Mouse (Mus musculus) limb, embryonic 10.5 days (tissue): Measurements from ENCODE around the gene Tcn2. TPM values are rescaled to one million over a fixed set of nuclear protein-coding genes. Genes with fewer than 3 reads are reported as not detected.
"Not testable (repeated sequence)": the region's sequence is repeated elsewhere in the genome, so short reads cannot be mapped to it uniquely, and the experiment has no call there.

Experiments
- DNase-seq: peaks from one replicate; pipeline ENCODE4 v3.0.0-alpha.2; 2017; ENCODE audit warnings: low spot score
- H3K27ac ChIP-seq: fragments of 300-500 bp; sonication (generic); 2 replicates; pipeline ENCODE4 v1.5.1; 2016; ENCODE audit warnings: mild to moderate bottlenecking
- H3K27me3 ChIP-seq: fragments of 300-500 bp; sonication (generic); 2 replicates; pipeline ENCODE4 v1.6.1; 2016; ENCODE audit warnings: low read depth, mild to moderate bottlenecking; ENCODE audit not compliant: poor library complexity, severe bottlenecking
- H3K36me3 ChIP-seq: fragments of 300-500 bp; sonication (generic); 2 replicates; pipeline ENCODE4 v1.6.1; 2016; ENCODE audit warnings: mild to moderate bottlenecking, moderate library complexity
- H3K4me1 ChIP-seq: fragments of 300-500 bp; sonication (generic); 2 replicates; pipeline ENCODE4 v1.6.1; 2016
- H3K4me3 ChIP-seq: fragments of 300-500 bp; sonication (generic); 2 replicates; pipeline ENCODE4 v1.5.1; 2016; ENCODE audit warnings: mild to moderate bottlenecking, moderate library complexity
- H3K9me3 ChIP-seq: fragments of 300-500 bp; sonication (generic); replicated peaks from 2 replicates; pipeline ENCODE4 v1.6.1; 2016; ENCODE audit warnings: mild to moderate bottlenecking
- WGBS: fragments of 180-500 bp; shearing (Covaris S2); methylation state at CpG from one replicate; pipeline ENCODE4 v1.1.7; 2016; 5-methylcytosine and 5-hydroxymethylcytosine counted together
- polyA plus RNA-seq: library from polyadenylated mRNA; unstranded; fragments of >200 nt; fragmentation: Nextera tagmentation; extraction: Ambion mirVana; gene quantifications from 2 replicates; pipeline ENCODE4 v1.2.1, GENCODE M21; 2016

Gene Tcn2
- polyA plus RNA-seq, 1 experiment from 2014 or later, result 23.9 TPM

- Histone ChIP-seq H3K27ac (no peak overlapping the region), H3K4me3 (no peak overlapping the region), H3K9me3 (no peaks in the 10 kb centered on the region), H3K4me1 (no peaks in the 10 kb centered on the region), H3K27me3 (no peaks in the 10 kb centered on the region), H3K36me3 (peaks cover 31% of the 10 kb centered on the region)
- DNase-seq, result peak; percentile 58
- 35% methylated on average over 8 of the region's 8 CpGs for WGBS
Observed at GRCm38 (mm10) chr11:3921281-3921850, 10.6 kb downstream of the Tcn2 start.

- WGBS, result 86% methylated on average over 7 of the region's 7 CpGs
- no peaks in the 10 kb centered on the region for H3K27me3 ChIP-seq
- no peak for DNase-seq
- no peaks in the 10 kb centered on the region for H3K9me3 ChIP-seq
- no peak overlapping the region for H3K4me3 ChIP-seq
- H3K4me1 ChIP-seq, result no peaks in the 10 kb centered on the region
- no peak overlapping the region for H3K27ac ChIP-seq
- peaks cover 27% of the 10 kb centered on the region for H3K36me3 ChIP-seq
Observed at GRCm38 (mm10) chr11:3920476-3920875, 11.5 kb downstream of the Tcn2 start.

- Histone ChIP-seq H3K9me3 (no peaks in the 10 kb centered on the region), H3K27me3 (no peaks in the 10 kb centered on the region), H3K27ac (no peak overlapping the region), H3K4me1 (peaks cover 8% of the 10 kb centered on the region), H3K4me3 (no peak overlapping the region), H3K36me3 (peaks cover 17% of the 10 kb centered on the region)
- no peak for DNase-seq
- 69% methylated on average over 1 of the region's 1 CpGs for WGBS
Observed at GRCm38 (mm10) chr11:3918738-3919137, 13.2 kb downstream of the Tcn2 start.

- peaks cover 31% of the 10 kb centered on the region for H3K27me3 ChIP-seq
- under 1% methylated on average over 28 of the region's 28 CpGs for WGBS
- no peaks in the 10 kb centered on the region for H3K9me3 ChIP-seq
- H3K4me1 ChIP-seq, result peaks cover 33% of the 10 kb centered on the region
- peak within 1 kb of the TSS; percentile 72 for H3K4me3 ChIP-seq
- DNase-seq, result peak; percentile 95
- H3K36me3 ChIP-seq, result no peaks in the 10 kb centered on the region
- peak within 1 kb of the TSS; percentile 72 for H3K27ac ChIP-seq
Observed at GRCm38 (mm10) chr11:3914109-3914840, 17.7 kb downstream of the Tcn2 start, which contains the start of gene Slc35e4. TSS of gene Slc35e4 (minus strand) at chr11:3914664.

GRCm38 (mm10) chr11:3913316-3914108, 18.4 kb downstream of the Tcn2 start:
- H3K4me3 ChIP-seq, result peak overlapping the region; percentile 72
- no peaks in the 10 kb centered on the region for H3K36me3 ChIP-seq
- no peaks in the 10 kb centered on the region for H3K9me3 ChIP-seq
- H3K27ac ChIP-seq, result peak overlapping the region; percentile 72
- DNase-seq, result peak; percentile 87
- H3K27me3 ChIP-seq, result peaks cover 31% of the 10 kb centered on the region
- under 1% methylated on average over 65 of the region's 65 CpGs for WGBS
- peaks cover 33% of the 10 kb centered on the region for H3K4me1 ChIP-seq

GRCm38 (mm10) chr11:3912875-3913271, 19.1 kb downstream of the Tcn2 start:
- 2% methylated on average over 16 of the region's 16 CpGs for WGBS
- peak; percentile 63 for DNase-seq
- Histone ChIP-seq H3K9me3 (no peaks in the 10 kb centered on the region), H3K4me1 (peaks cover 33% of the 10 kb centered on the region), H3K4me3 (peak overlapping the region; percentile 72), H3K27ac (peak overlapping the region; percentile 72), H3K36me3 (no peaks in the 10 kb centered on the region), H3K27me3 (peaks cover 31% of the 10 kb centered on the region)

GRCm38 (mm10) chr11:3912100-3912874, 19.7 kb downstream of the Tcn2 start:
- Histone ChIP-seq H3K9me3 (no peaks in the 10 kb centered on the region), H3K36me3 (no peaks in the 10 kb centered on the region), H3K27ac (peak overlapping the region; percentile 72), H3K4me1 (peaks cover 33% of the 10 kb centered on the region), H3K27me3 (peaks cover 31% of the 10 kb centered on the region), H3K4me3 (peak overlapping the region; percentile 72)
- no peak for DNase-seq
- WGBS, result 30% methylated on average over 19 of the region's 19 CpGs

GRCm38 (mm10) chr11:3911440-3911839, 20.5 kb downstream of the Tcn2 start:
- DNase-seq, H3K36me3 ChIP-seq, H3K27ac ChIP-seq, H3K9me3 ChIP-seq, H3K4me3 ChIP-seq: not testable (repeated sequence)
- 89% methylated on average over 6 of the region's 6 CpGs for WGBS
- peaks cover 31% of the 10 kb centered on the region for H3K27me3 ChIP-seq
- peaks cover 33% of the 10 kb centered on the region for H3K4me1 ChIP-seq

GRCm38 (mm10) chr11:3910513-3911310, 21.2 kb downstream of the Tcn2 start:
- no peak overlapping the region for H3K27ac ChIP-seq
- 71% methylated on average over 5 of the region's 5 CpGs for WGBS
- no peaks in the 10 kb centered on the region for H3K9me3 ChIP-seq
- H3K36me3 ChIP-seq, result no peaks in the 10 kb centered on the region
- DNase-seq, result no peak
- peaks cover 33% of the 10 kb centered on the region for H3K4me1 ChIP-seq
- peaks cover 31% of the 10 kb centered on the region for H3K27me3 ChIP-seq
- no peak overlapping the region for H3K4me3 ChIP-seq

- 89% methylated on average over 4 of the region's 4 CpGs for WGBS
- Histone ChIP-seq H3K36me3 (no peaks in the 10 kb centered on the region), H3K27me3 (peaks cover 31% of the 10 kb centered on the region), H3K9me3 (no peaks in the 10 kb centered on the region), H3K27ac (no peak overlapping the region), H3K4me1 (peaks cover 30% of the 10 kb centered on the region), H3K4me3 (no peak overlapping the region)
- no peak for DNase-seq
Observed at GRCm38 (mm10) chr11:3909236-3909635, 22.7 kb downstream of the Tcn2 start.

- Histone ChIP-seq H3K4me1 (peaks cover 6% of the 10 kb centered on the region; the same call in 1 of the 2 replicates), H3K27me3 (0 out of 2 replicates have a peak, but pooled peaks cover 3% of the 10 kb centered on the region), H3K9me3 (no peaks in the 10 kb centered on the region), H3K27ac (no peak overlapping the region), H3K4me3 (no peak overlapping the region), H3K36me3 (no peaks in the 10 kb centered on the region; the same call in 1 of the 2 replicates)
- 73% methylated on average over 1 of the region's 1 CpGs for WGBS
- no peak for DNase-seq
Observed at GRCm38 (mm10) chr11:3905446-3905845, 26.5 kb downstream of the Tcn2 start.

GRCm38 (mm10) chr11:3904673-3905072, 27.3 kb downstream of the Tcn2 start:
- no peak for DNase-seq
- WGBS, result 82% methylated on average over 6 of the region's 6 CpGs
- no peaks in the 10 kb centered on the region; the same call in 1 of the 2 replicates for H3K36me3 ChIP-seq
- no peak overlapping the region for H3K27ac ChIP-seq
- H3K4me1 ChIP-seq, result no peaks in the 10 kb centered on the region
- no peak overlapping the region for H3K4me3 ChIP-seq
- H3K27me3 ChIP-seq, result no peaks in the 10 kb centered on the region
- no peaks in the 10 kb centered on the region for H3K9me3 ChIP-seq
